Mouse (Mus musculus) myocyte (in vitro differentiated cells): ENCODE results near the gene Zfp944. TPM values are rescaled to one million over a fixed set of nuclear protein-coding genes. Genes with fewer than 3 reads are reported as not detected.
A peak's percentile ranks its signal among the peaks of the same experiment; 100 is the strongest.
"Not testable (repeated sequence)": the region's sequence is repeated elsewhere in the genome, so short reads cannot be mapped to it uniquely, and the experiment has no call there.

Experiments used
- H3K27me3 ChIP-seq: one replicate; pipeline ENCODE4 v1.6.1; 2011; ENCODE audit not compliant: control insufficient read depth, insufficient read depth, insufficient read length
- H3K36me3 ChIP-seq: one replicate; pipeline ENCODE4 v1.6.1; 2011; ENCODE audit not compliant: control insufficient read depth, insufficient read depth
- H3K4me2 ChIP-seq: one replicate; pipeline ENCODE4 v1.6.1; 2011; ENCODE audit warnings: low read depth, control low read depth
- H3K4me3 ChIP-seq: one replicate; pipeline ENCODE4 v1.5.1; 2011; ENCODE audit warnings: mild to moderate bottlenecking, control low read depth, moderate library complexity
- H3K79me2 ChIP-seq: one replicate; pipeline ENCODE4 v1.6.1; 2011; ENCODE audit not compliant: control insufficient read depth, insufficient read depth
- H3ac ChIP-seq: one replicate; pipeline ENCODE4 v1.6.1; 2011; ENCODE audit not compliant: control insufficient read depth, insufficient read length
- CEBPB ChIP-seq: IDR thresholded peaks from 2 replicates; pipeline ENCODE4 v1.6.1; 2011; ENCODE audit warnings: mild to moderate bottlenecking, moderate library complexity; ENCODE audit not compliant: poor library complexity, insufficient read depth, severe bottlenecking
- E2F4 ChIP-seq: IDR thresholded peaks from one replicate; pipeline ENCODE4 v1.6.1; 2011; ENCODE audit warnings: mild to moderate bottlenecking, control low read depth, moderate library complexity; ENCODE audit not compliant: insufficient read depth
- MAX ChIP-seq: IDR thresholded peaks from one replicate; pipeline ENCODE4 v1.6.1; 2011; ENCODE audit warnings: low read depth, mild to moderate bottlenecking, control low read depth
- MYOD1 ChIP-seq, 3 experiments: IDR thresholded peaks; one replicate each; pipeline ENCODE4 v1.6.1; 2011; ENCODE audit warnings: control low read depth in 2 of 3, low read depth in 2 of 3, mild to moderate bottlenecking in 2 of 3, moderate library complexity in 1 of 3; ENCODE audit not compliant: insufficient read length in 2 of 3, control insufficient read depth in 1 of 3
- MYOG ChIP-seq, 3 experiments: IDR thresholded peaks; one replicate each; pipeline ENCODE4 v1.6.1; 2011; ENCODE audit warnings: control low read depth in 2 of 3, low read depth in 2 of 3, mild to moderate bottlenecking in 2 of 3; ENCODE audit not compliant: insufficient read length in 2 of 3, control insufficient read depth in 1 of 3, insufficient read depth in 1 of 3
- POLR2A ChIP-seq: IDR thresholded peaks from one replicate; pipeline ENCODE4 v1.6.1; 2011; ENCODE audit warnings: low read depth, mild to moderate bottlenecking, control low read depth, moderate library complexity; ENCODE audit not compliant: insufficient read length
- POLR2AphosphoS2 ChIP-seq: IDR thresholded peaks from one replicate; pipeline ENCODE4 v1.6.1; 2011; ENCODE audit warnings: low read depth, control low read depth; ENCODE audit not compliant: insufficient read length
- REST ChIP-seq: IDR thresholded peaks from one replicate; pipeline ENCODE4 v1.6.1; 2011; ENCODE audit warnings: mild to moderate bottlenecking, control low read depth, moderate library complexity; ENCODE audit not compliant: insufficient read depth, insufficient read length
- SRF ChIP-seq: IDR thresholded peaks from one replicate; pipeline ENCODE4 v1.6.1; 2011; ENCODE audit warnings: low read depth; ENCODE audit not compliant: control insufficient read depth, insufficient read length
- TCF12 ChIP-seq: IDR thresholded peaks from one replicate; pipeline ENCODE4 v1.6.1; 2011; ENCODE audit warnings: mild to moderate bottlenecking, control low read depth; ENCODE audit not compliant: poor library complexity, insufficient read depth, severe bottlenecking
- TCF3 ChIP-seq: IDR thresholded peaks from one replicate; pipeline ENCODE4 v1.6.1; 2011; ENCODE audit warnings: low read depth, control low read depth; ENCODE audit not compliant: insufficient read length
- USF1 ChIP-seq: IDR thresholded peaks from one replicate; pipeline ENCODE4 v1.6.1; 2011; ENCODE audit warnings: low read depth, mild to moderate bottlenecking, control low read depth, moderate library complexity
- polyA plus RNA-seq: library from polyadenylated mRNA; unstranded; fragments of >200 nt; fragmentation: generic; extraction: Trizol; gene quantifications from one replicate; pipeline ENCODE4 v1.2.1, GENCODE M21; 2012; ENCODE audit warnings: missing spikeins

The Zfp944 gene
- polyA plus RNA-seq, result 1.7 TPM

- H3K36me3 ChIP-seq, result peaks cover 11% of the 10 kb centered on the region
- H3K27me3 ChIP-seq, H3ac ChIP-seq: not testable (repeated sequence)
- peak within 1 kb of the TSS; percentile 56 for H3K4me3 ChIP-seq
- peaks cover 13% of the 10 kb centered on the region for H3K79me2 ChIP-seq
- peak within 1 kb of the TSS; percentile 82 for H3K4me2 ChIP-seq
Measured at GRCm38 (mm10) chr17:22361101-22361781, at the start of gene Zfp944, which contains the start of gene Zfp758. Gene Zfp944, minus strand, starts transcription at chr17:22361400. Gene Zfp758, plus strand, starts transcription at chr17:22361453.

- TF ChIP-seq POLR2A (no peak), MYOG (IDR thresholded peaks at IDR 0.05; ENCODE audit: control insufficient read depth in 1 of 3, insufficient read depth in 1 of 3, insufficient read length in 2 of 3, low read depth in 2 of 3) (no peak), MAX (no peak), POLR2AphosphoS2 (no peak), TCF12 (no peak), USF1 (no peak), CEBPB (no peak), REST (no peak), SRF (no peak), TCF3 (no peak), MYOD1 (IDR thresholded peaks at IDR 0.05; ENCODE audit: control insufficient read depth in 1 of 3, insufficient read length in 2 of 3, low read depth in 2 of 3) (no peak), E2F4 (no peak)
Measured at GRCm38 (mm10) chr17:22410756-22411155, 49.6 kb upstream of the Zfp944 start.

GRCm38 (mm10) chr17:22363895-22364294 is 2.7 kb upstream of the Zfp944 start:
- no peaks in the 10 kb centered on the region for H3K27me3 ChIP-seq
- no peak overlapping the region for H3ac ChIP-seq
- H3K36me3 ChIP-seq, result no peaks in the 10 kb centered on the region
- no peak for TF ChIP-seq TCF12
- H3K4me2 ChIP-seq, result no peak overlapping the region
- H3K79me2 ChIP-seq, result peaks cover 13% of the 10 kb centered on the region
- H3K4me3 ChIP-seq, result no peak overlapping the region

More at GRCm38 (mm10) chr17:22410756-22411155, 49.6 kb upstream of the Zfp944 start:
- H3K4me3 ChIP-seq, result no peak overlapping the region
- H3K79me2 ChIP-seq, result no peaks in the 10 kb centered on the region
- H3K36me3 ChIP-seq, result no peaks in the 10 kb centered on the region
- no peak overlapping the region for H3ac ChIP-seq
- H3K4me2 ChIP-seq, result no peak overlapping the region
- H3K27me3 ChIP-seq, result no peaks in the 10 kb centered on the region

- H3K36me3 ChIP-seq, result peaks cover 14% of the 10 kb centered on the region
- TF ChIP-seq REST (no peak), CEBPB (no peak), POLR2AphosphoS2 (no peak), POLR2A (no peak), TCF3 (no peak), MYOD1 (IDR thresholded peaks at IDR 0.05; ENCODE audit: control insufficient read depth in 1 of 3, insufficient read length in 2 of 3, low read depth in 2 of 3) (no peak), MAX (no peak), TCF12 (no peak), E2F4 (no peak), MYOG (IDR thresholded peaks at IDR 0.05; ENCODE audit: control insufficient read depth in 1 of 3, insufficient read depth in 1 of 3, insufficient read length in 2 of 3, low read depth in 2 of 3) (no peak), USF1 (no peak), SRF (no peak)
- H3K4me3 ChIP-seq, result peak overlapping the region; percentile 56
- H3K27me3 ChIP-seq, result no peaks in the 10 kb centered on the region
- peaks cover 13% of the 10 kb centered on the region for H3K79me2 ChIP-seq
- H3K4me2 ChIP-seq, result peak overlapping the region; percentile 82
- H3ac ChIP-seq, result no peak overlapping the region
Measured at GRCm38 (mm10) chr17:22360572-22360971, 628 bp downstream of the Zfp944 start.

- no peak for TF ChIP-seq USF1
- TF ChIP-seq CEBPB, result no peak
- no peak for TF ChIP-seq POLR2AphosphoS2
- TF ChIP-seq MYOD1 (IDR thresholded peaks at IDR 0.05; ENCODE audit: control insufficient read depth in 1 of 3, insufficient read length in 2 of 3, low read depth in 2 of 3), result no peak
- no peak for TF ChIP-seq TCF3
- TF ChIP-seq MAX, result no peak
- no peak for TF ChIP-seq E2F4
- no peak for TF ChIP-seq REST
- TF ChIP-seq POLR2A, result no peak
- TF ChIP-seq MYOG (IDR thresholded peaks at IDR 0.05; ENCODE audit: control insufficient read depth in 1 of 3, insufficient read depth in 1 of 3, insufficient read length in 2 of 3, low read depth in 2 of 3), result no peak
- no peak for TF ChIP-seq TCF12
- TF ChIP-seq SRF, result no peak
- no peaks in the 10 kb centered on the region for H3K79me2 ChIP-seq
- H3K4me3 ChIP-seq, result no peak overlapping the region
- peaks cover 17% of the 10 kb centered on the region for H3K36me3 ChIP-seq
- H3K4me2 ChIP-seq, result no peak overlapping the region
- H3ac ChIP-seq, result no peak overlapping the region
- no peaks in the 10 kb centered on the region for H3K27me3 ChIP-seq
Measured at GRCm38 (mm10) chr17:22352794-22353193, 8.4 kb downstream of the Zfp944 start.

GRCm38 (mm10) chr17:22315247-22315646 is 46.0 kb downstream of the Zfp944 start:
- H3K4me3 ChIP-seq, result peak overlapping the region; percentile 47
- H3K36me3 ChIP-seq, H3ac ChIP-seq, H3K27me3 ChIP-seq, H3K79me2 ChIP-seq: not testable (repeated sequence)
- H3K4me2 ChIP-seq, result peak overlapping the region; percentile 77
